Mouse (Mus musculus): ENCODE results near the gene Abcb1b. TPM values are rescaled to one million over a fixed set of nuclear protein-coding genes. Genes with fewer than 3 reads are reported as not detected.

Abcb1b gene
- polyA plus RNA-seq, 1 experiment from 2014 or later = 1.8 TPM

DNA sequence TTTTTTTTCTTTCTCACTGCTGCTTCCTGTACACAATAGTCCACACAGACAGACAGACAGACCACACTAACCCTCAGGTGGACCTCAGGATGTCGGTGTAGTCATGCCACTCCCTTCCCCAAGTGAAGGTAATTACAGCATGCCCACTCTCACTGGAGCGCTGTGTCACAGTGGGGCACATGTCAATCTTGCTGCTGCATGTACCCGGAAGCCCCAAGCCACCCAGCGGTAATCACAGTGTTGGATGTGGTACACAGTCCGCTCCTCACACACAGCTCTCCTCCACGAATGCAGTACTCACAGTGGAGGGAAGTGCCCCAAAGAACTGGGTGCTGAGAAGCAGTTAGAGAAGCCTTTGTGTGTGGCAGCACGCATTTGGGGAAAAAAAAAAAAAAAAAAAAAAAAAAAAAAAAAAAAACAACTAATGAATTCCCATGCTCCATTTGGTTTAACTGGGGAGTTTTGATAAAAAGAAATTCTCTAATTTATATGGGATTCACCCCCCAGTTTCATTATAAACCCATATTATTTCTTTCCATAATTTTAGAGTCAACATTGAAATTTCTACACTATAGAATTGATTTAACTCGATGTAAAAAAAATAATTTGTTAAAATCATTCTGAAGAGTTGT is 113.7 kb downstream of the Abcb1b start:
- Histone ChIP-seq H3K9ac (replicated peaks; ENCODE audit: low read depth) (no peak overlapping the region), H3K27me3 (replicated peaks; ENCODE audit: insufficient read depth, low read length) (no peaks in the 10 kb centered on the region), H3K36me3 (ENCODE audit: insufficient read depth, low read length) (no peaks in the 10 kb centered on the region), H3K9me3 (ENCODE audit: low read length) (no peaks in the 10 kb centered on the region), H3K27ac (ENCODE audit: low read length) (no peak overlapping the region), H3K4me1 (ENCODE audit: insufficient read depth, low read depth, low read length) (no peaks in the 10 kb centered on the region), H3K4me2 (replicated peaks; ENCODE audit: low read depth, low read length) (no peak overlapping the region), H3K4me3 (ENCODE audit: low read depth, low read length) (no peak overlapping the region)
- no peak for TF ChIP-seq CTCF (IDR thresholded peaks at IDR 0.05)
- TF ChIP-seq EP300 (IDR thresholded peaks at IDR 0.05) = no peak
- DNase-seq (ENCODE audit: low spot score) (no peak), ATAC-seq (no peak)
- WGBS = 77% methylated on average over 8 of the region's 8 CpGs

Other genes starting within 250 kb of the Abcb1b start
- 0.52 and 0.58 TPM in 2 replicates for gene Rundc3b, start 175.2 kb upstream of the Abcb1b start, polyA plus RNA-seq (2015; fragmentation: Nextera tagmentation; extraction: Ambion mirVana)
- gene Abcb1a, start 138.1 kb upstream of the Abcb1b start, polyA plus RNA-seq (2015; fragmentation: Nextera tagmentation; extraction: Ambion mirVana) = 3.7 and 4.7 TPM in 2 replicates
- gene Abcb4, start 95.6 kb downstream of the Abcb1b start, polyA plus RNA-seq (2015; fragmentation: Nextera tagmentation; extraction: Ambion mirVana) = 0.12 and 0.47 TPM in 2 replicates
- gene Crot, start 199.2 kb downstream of the Abcb1b start, polyA plus RNA-seq (2015; fragmentation: Nextera tagmentation; extraction: Ambion mirVana) = 26.3 and 29.5 TPM in 2 replicates

All from lung, postnatal 0 days (tissue).